Mouse (Mus musculus): Measurements from ENCODE around the gene Ofcc1. TPM values are rescaled to one million over a fixed set of nuclear protein-coding genes. Genes with fewer than 3 reads are reported as not detected.

Ofcc1 gene
- polyA plus RNA-seq, 1 experiment, result not detected

DNA sequence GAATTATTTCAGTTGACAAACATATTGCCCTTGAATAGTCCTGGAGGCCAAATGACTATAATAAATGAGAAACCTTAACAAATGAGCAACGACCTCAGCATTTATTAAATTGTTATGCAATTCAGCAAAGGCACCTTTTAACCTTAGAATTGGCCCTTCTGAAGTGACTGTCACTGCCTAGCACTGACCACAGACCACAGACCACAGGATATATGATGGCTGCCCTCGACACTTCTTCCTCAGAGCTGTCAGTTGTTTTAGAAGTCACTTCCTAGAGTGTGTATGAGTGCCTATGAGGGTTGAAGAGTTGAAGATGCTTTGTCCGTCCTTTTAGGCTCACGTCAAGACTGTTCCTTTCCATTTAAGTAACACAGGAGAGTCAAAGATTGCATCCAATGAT is 72.6 kb downstream of the Ofcc1 start:
- Histone ChIP-seq H3K4me1 (ENCODE audit: control insufficient read depth, insufficient read depth, low read length) (peaks cover 5% of the 10 kb centered on the region), H3K4me3 (ENCODE audit: control insufficient read depth, low read depth, low read length) (no peak overlapping the region), H3K27ac (ENCODE audit: control insufficient read depth, insufficient read depth, low read depth, low read length) (no peak overlapping the region), H3K36me3 (ENCODE audit: control insufficient read depth, insufficient read depth, low read length) (no peaks in the 10 kb centered on the region), H3K27me3 (ENCODE audit: control insufficient read depth, insufficient read depth, low read length) (peaks cover 3% of the 10 kb centered on the region)
- TF ChIP-seq POLR2A (IDR thresholded peaks at IDR 0.05; ENCODE audit: control insufficient read depth, low read depth, low read length) (no peak), CTCF (IDR thresholded peaks at IDR 0.05; ENCODE audit: control insufficient read depth, insufficient read depth, insufficient replicate concordance, low read depth, low read length) (no peak)

DNA sequence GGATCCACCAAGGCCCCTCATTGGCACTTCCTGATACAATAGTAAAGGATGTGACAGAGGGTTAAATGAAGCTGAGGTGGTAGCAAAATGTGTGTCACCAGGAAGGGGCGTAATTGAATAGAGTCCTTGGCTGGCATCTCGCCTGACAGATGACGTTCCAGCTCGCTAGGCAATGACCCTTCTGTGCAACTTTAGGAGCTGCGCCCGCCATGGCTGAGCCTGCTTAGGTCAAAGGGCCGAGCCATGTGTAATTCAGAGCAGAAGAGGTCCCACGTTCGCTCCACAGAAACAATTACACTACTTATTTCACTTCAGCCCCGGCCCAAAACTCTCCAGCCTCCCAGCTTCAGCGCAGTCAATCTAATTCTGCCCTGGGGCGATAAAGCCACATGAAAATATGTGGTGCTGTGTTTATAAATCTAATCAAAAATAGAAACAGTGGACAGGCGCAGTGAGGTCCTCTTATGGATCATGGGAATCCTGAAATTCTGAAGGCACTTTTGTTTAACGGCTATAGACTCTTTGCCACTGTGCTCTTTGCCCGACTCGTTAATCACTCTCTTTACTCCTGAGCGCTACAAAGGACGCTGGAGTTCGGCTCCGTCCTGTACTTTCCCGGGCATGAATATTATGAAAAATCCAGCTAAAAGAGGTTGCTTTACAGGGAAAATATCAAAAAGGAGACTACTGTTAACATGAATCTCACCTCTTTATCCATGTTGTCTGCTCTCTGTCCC is 73.8 kb downstream of the Ofcc1 start:
- Histone ChIP-seq H3K27ac (ENCODE audit: control insufficient read depth, insufficient read depth, low read depth, low read length) (no peak overlapping the region), H3K4me1 (ENCODE audit: control insufficient read depth, insufficient read depth, low read length) (peaks cover 5% of the 10 kb centered on the region), H3K27me3 (ENCODE audit: control insufficient read depth, insufficient read depth, low read length) (peaks cover 3% of the 10 kb centered on the region), H3K36me3 (ENCODE audit: control insufficient read depth, insufficient read depth, low read length) (no peaks in the 10 kb centered on the region), H3K4me3 (ENCODE audit: control insufficient read depth, low read depth, low read length) (peak overlapping the region; percentile 5; the same call in 1 of the 2 replicates)
- TF ChIP-seq POLR2A (IDR thresholded peaks at IDR 0.05; ENCODE audit: control insufficient read depth, low read depth, low read length) (no peak), CTCF (IDR thresholded peaks at IDR 0.05; ENCODE audit: control insufficient read depth, insufficient read depth, insufficient replicate concordance, low read depth, low read length) (no peak)

DNA sequence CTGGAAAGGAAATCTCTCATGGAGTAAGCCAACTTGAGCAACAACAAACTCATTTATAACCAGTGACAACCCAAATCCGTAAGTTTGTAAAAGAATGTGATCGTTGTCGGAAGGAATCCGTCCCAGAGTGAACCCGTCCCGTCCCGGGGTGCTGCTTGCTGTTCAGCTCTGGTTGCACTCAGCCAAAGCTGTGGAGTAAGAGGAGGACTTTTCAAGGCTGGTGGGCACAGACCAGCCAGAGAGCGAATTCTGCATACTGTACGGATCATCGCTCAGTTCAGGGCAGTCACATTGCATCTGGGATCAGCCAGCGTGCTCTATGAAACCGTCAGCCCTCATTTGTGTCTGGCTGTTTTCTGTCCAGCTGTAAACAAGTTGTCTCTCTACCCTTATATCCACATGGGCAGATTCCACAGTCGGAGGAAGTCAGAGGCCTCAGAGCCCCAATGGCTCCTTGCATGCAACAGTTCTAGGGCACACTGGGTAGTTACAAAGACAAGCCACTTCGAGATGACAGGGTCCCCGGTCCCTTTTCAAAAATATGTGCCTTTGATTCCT is 75.9 kb downstream of the Ofcc1 start:
- Histone ChIP-seq H3K4me1 (ENCODE audit: control insufficient read depth, insufficient read depth, low read length) (peaks cover 5% of the 10 kb centered on the region), H3K36me3 (ENCODE audit: control insufficient read depth, insufficient read depth, low read length) (no peaks in the 10 kb centered on the region), H3K27ac (ENCODE audit: control insufficient read depth, insufficient read depth, low read depth, low read length) (no peak overlapping the region), H3K27me3 (ENCODE audit: control insufficient read depth, insufficient read depth, low read length) (peaks cover 3% of the 10 kb centered on the region), H3K4me3 (ENCODE audit: control insufficient read depth, low read depth, low read length) (no peak overlapping the region)
- TF ChIP-seq CTCF (IDR thresholded peaks at IDR 0.05; ENCODE audit: control insufficient read depth, insufficient read depth, insufficient replicate concordance, low read depth, low read length) (no peak), POLR2A (IDR thresholded peaks at IDR 0.05; ENCODE audit: control insufficient read depth, low read depth, low read length) (no peak)

DNA sequence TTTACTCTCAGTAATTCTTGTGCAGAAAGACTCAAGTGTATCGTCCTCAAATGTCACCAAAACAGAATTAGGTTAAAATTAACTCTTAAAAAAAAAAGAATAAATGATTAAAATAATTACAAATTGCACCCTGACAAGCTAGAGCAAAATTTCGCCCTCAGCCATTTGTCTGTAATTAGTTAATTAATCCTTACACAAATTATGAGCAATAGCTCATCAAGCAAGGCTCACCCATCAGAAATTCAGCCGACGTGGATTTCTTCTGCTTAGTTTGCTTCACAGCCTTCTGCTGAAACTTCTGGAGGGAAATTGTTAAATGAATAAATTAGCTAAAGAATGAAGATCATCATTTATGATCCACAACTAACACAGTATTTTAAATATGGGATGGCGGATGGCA is 80.6 kb downstream of the Ofcc1 start:
- H3K4me3 ChIP-seq (ENCODE audit: control insufficient read depth, low read depth, low read length), result no peak overlapping the region
- no peaks in the 10 kb centered on the region for H3K27me3 ChIP-seq (ENCODE audit: control insufficient read depth, insufficient read depth, low read length)
- H3K27ac ChIP-seq (ENCODE audit: control insufficient read depth, insufficient read depth, low read depth, low read length), result no peak overlapping the region
- no peaks in the 10 kb centered on the region for H3K36me3 ChIP-seq (ENCODE audit: control insufficient read depth, insufficient read depth, low read length)
- TF ChIP-seq CTCF (IDR thresholded peaks at IDR 0.05; ENCODE audit: control insufficient read depth, insufficient read depth, insufficient replicate concordance, low read depth, low read length) (no peak), POLR2A (IDR thresholded peaks at IDR 0.05; ENCODE audit: control insufficient read depth, low read depth, low read length) (no peak)
- H3K4me1 ChIP-seq (ENCODE audit: control insufficient read depth, insufficient read depth, low read length), result no peaks in the 10 kb centered on the region

DNA sequence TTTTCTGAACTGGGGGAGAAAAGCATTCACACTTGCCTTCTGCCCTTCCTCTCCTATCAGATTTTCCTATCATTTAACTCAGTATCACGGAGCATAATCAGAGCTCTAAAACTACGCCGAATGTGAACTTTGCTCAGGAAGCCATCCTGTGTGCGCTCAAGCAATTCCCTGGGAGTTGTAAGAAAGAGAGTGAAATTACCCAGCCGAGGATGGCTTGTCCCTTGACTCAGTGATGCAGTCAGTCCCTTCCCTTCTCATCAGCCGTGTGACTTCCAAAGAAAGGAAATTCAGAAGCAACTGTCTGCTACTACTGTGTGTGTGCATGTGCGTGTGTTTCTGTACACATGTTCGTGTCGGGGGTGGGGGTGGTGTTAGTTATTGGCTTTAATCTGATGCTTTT is 93.7 kb downstream of the Ofcc1 start:
- no peaks in the 10 kb centered on the region for H3K27me3 ChIP-seq (ENCODE audit: control insufficient read depth, insufficient read depth, low read length)
- no peak overlapping the region for H3K4me3 ChIP-seq (ENCODE audit: control insufficient read depth, low read depth, low read length)
- TF ChIP-seq POLR2A (IDR thresholded peaks at IDR 0.05; ENCODE audit: control insufficient read depth, low read depth, low read length) (no peak), CTCF (IDR thresholded peaks at IDR 0.05; ENCODE audit: control insufficient read depth, insufficient read depth, insufficient replicate concordance, low read depth, low read length) (no peak)
- H3K27ac ChIP-seq (ENCODE audit: control insufficient read depth, insufficient read depth, low read depth, low read length), result no peak overlapping the region
- H3K4me1 ChIP-seq (ENCODE audit: control insufficient read depth, insufficient read depth, low read length), result no peaks in the 10 kb centered on the region
- H3K36me3 ChIP-seq (ENCODE audit: control insufficient read depth, insufficient read depth, low read length), result no peaks in the 10 kb centered on the region

DNA sequence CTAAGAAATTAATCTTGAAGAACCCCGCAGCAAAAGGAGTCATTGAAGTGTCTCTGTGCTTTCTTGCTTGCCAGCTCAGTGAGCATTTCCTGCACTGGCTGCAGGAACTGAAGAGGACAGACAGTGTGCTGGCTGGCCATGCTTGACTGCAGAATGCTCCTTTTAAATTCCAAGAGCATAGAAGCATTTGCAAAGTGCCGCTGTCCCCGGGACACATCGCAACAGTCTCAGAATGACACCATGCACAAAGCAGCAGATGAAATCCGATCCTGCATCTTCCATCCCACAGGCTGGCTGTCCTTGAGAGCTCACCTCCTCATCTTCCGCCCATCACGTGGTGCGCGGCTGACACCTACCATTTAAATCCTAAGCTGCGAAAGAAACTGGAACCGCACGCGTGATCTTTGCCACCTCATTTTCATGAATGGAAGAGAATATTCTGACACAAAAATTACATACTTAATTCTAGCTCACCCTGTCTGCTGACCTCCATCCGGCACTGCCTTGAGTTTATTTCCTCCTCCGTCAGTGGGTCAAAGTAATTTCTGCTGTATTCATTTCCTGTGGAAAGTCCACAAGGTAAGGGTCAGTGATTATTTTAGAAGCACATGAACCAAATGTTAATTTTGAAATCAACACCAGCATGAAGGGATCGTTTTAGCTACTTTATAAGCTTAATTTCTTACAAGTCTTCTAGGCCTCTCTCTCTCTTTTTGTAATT is 98.0 kb downstream of the Ofcc1 start:
- no peak overlapping the region for H3K4me3 ChIP-seq (ENCODE audit: control insufficient read depth, low read depth, low read length)
- H3K4me1 ChIP-seq (ENCODE audit: control insufficient read depth, insufficient read depth, low read length), result no peaks in the 10 kb centered on the region
- TF ChIP-seq CTCF (IDR thresholded peaks at IDR 0.05; ENCODE audit: control insufficient read depth, insufficient read depth, insufficient replicate concordance, low read depth, low read length) (no peak), POLR2A (IDR thresholded peaks at IDR 0.05; ENCODE audit: control insufficient read depth, low read depth, low read length) (no peak)
- H3K27ac ChIP-seq (ENCODE audit: control insufficient read depth, insufficient read depth, low read depth, low read length), result no peak overlapping the region
- H3K27me3 ChIP-seq (ENCODE audit: control insufficient read depth, insufficient read depth, low read length), result no peaks in the 10 kb centered on the region
- no peaks in the 10 kb centered on the region for H3K36me3 ChIP-seq (ENCODE audit: control insufficient read depth, insufficient read depth, low read length)

DNA sequence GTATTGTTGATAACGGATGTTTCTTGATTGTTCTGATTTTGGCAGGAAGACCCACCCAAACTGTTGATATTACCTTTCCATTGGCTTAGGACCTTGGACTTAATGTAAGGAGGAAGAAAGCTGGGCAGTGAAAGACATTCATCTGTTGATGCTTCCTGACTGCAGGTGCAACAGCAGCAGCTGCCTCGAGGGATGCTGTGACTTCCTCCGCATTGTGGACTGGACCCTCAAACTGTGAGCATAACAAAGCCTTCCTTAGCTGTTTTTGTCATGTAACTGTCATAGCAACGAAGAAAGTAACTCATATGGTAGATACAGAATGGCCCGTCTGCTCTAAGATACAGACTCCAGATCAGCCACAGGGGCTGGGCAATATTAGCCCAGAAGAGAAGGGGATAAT is 102.5 kb downstream of the Ofcc1 start:
- no peak overlapping the region for H3K4me3 ChIP-seq (ENCODE audit: control insufficient read depth, low read depth, low read length)
- H3K27me3 ChIP-seq (ENCODE audit: control insufficient read depth, insufficient read depth, low read length), result no peaks in the 10 kb centered on the region
- TF ChIP-seq CTCF (IDR thresholded peaks at IDR 0.05; ENCODE audit: control insufficient read depth, insufficient read depth, insufficient replicate concordance, low read depth, low read length) (no peak), POLR2A (IDR thresholded peaks at IDR 0.05; ENCODE audit: control insufficient read depth, low read depth, low read length) (no peak)
- no peaks in the 10 kb centered on the region for H3K4me1 ChIP-seq (ENCODE audit: control insufficient read depth, insufficient read depth, low read length)
- H3K27ac ChIP-seq (ENCODE audit: control insufficient read depth, insufficient read depth, low read depth, low read length), result no peak overlapping the region
- H3K36me3 ChIP-seq (ENCODE audit: control insufficient read depth, insufficient read depth, low read length), result no peaks in the 10 kb centered on the region

All from testis, adult 2 months (tissue).